24 mouse cellular contexts compared by ENCODE assay signal in genomic region chr3:45645856-45646450, GRCm38 (mm10).
DNase-seq lines count a peak whose midpoint lies in the region; ATAC-seq and TF ChIP-seq lines count a peak whose summit lies in the region.
"Had no signal": no experiment of that assay in that cellular context is flagged by ENCODE, and none has a peak within 500 bp of the region (broad histone marks: within the 10 kb centered on the region; RNA-seq: fewer than 3 reads in every experiment).

No protein-coding gene starts in this region.

- H3K4me2 ChIP-seq in limb, embryonic 14.5 days (replicated peaks; ENCODE audit: low read depth, low read length, severe bottlenecking), result no peak overlapping the region
- H3K4me2 ChIP-seq: embryonic facial prominence, embryonic 15.5 days; heart, embryonic 11.5 days; heart, embryonic 15.5 days; hindbrain, embryonic 13.5 days had no signal

- H3K27ac ChIP-seq in limb, embryonic 14.5 days (replicated peaks; ENCODE audit: low read depth, low read length), result no peak overlapping the region
- no peak overlapping the region for H3K27ac ChIP-seq in limb, embryonic 10.5 days
- H3K27ac ChIP-seq: embryonic facial prominence, embryonic 15.5 days; forebrain, embryonic 10.5 days; heart, adult 2 months; heart, embryonic 15.5 days; hindbrain, embryonic 13.5 days; hindbrain, postnatal 0 days had no signal

- no peak for TF ChIP-seq POLR2A in limb, embryonic 14.5 days (IDR thresholded peaks at IDR 0.05; ENCODE audit: borderline replicate concordance, extremely low read depth, insufficient read depth, insufficient read length)

- no peaks in the 10 kb centered on the region for H3K27me3 ChIP-seq in limb, embryonic 14.5 days (ENCODE audit: control insufficient read depth, insufficient read depth, low read length)
- no peaks in the 10 kb centered on the region for H3K27me3 ChIP-seq in limb, embryonic 10.5 days (ENCODE audit: low read depth, poor library complexity, severe bottlenecking)
- H3K27me3 ChIP-seq: CH12.LX; embryonic facial prominence, embryonic 15.5 days; heart, embryonic 15.5 days; hindbrain, embryonic 13.5 days; Patski had no signal

- no peak overlapping the region for H3K9ac ChIP-seq in limb, embryonic 14.5 days (ENCODE audit: low read depth, low read length, severe bottlenecking)
- H3K9ac ChIP-seq: embryonic facial prominence, embryonic 15.5 days; heart, embryonic 15.5 days; hindbrain, embryonic 13.5 days had no signal

- peak; percentile 95 for ATAC-seq in frontal cortex, adult (ENCODE audit: low TSS enrichment)
- ATAC-seq in limb, embryonic 14.5 days (ENCODE audit: low FRiP score, low read depth), result no peak
- ATAC-seq: activated CD4-positive, CD25-positive, alpha-beta regulatory T cell, adult 4 months; forebrain, embryonic 14.5 days; hindbrain, postnatal 0 days; Patski had no signal

- peaks cover 4% of the 10 kb centered on the region; the same call in 1 of the 2 replicates for H3K4me1 ChIP-seq in limb, embryonic 14.5 days (ENCODE audit: control insufficient read depth, insufficient read depth, low read length)
- no peaks in the 10 kb centered on the region for H3K4me1 ChIP-seq in limb, embryonic 10.5 days
- H3K4me1 ChIP-seq: embryonic facial prominence, embryonic 15.5 days; forebrain, embryonic 10.5 days; heart, embryonic 15.5 days; hindbrain, embryonic 13.5 days had no signal

- no peaks in the 10 kb centered on the region for H3K36me3 ChIP-seq in limb, embryonic 14.5 days (ENCODE audit: control insufficient read depth, insufficient read depth, low read length)
- H3K36me3 ChIP-seq in limb, embryonic 10.5 days, result no peaks in the 10 kb centered on the region
- H3K36me3 ChIP-seq: embryonic facial prominence, embryonic 15.5 days; forebrain, embryonic 10.5 days; heart, embryonic 15.5 days; hindbrain, embryonic 13.5 days had no signal

- no peak for DNase-seq in frontal cortex, postnatal 25 days (ENCODE audit: low spot score in 2 of 2)
- DNase-seq in limb, embryonic 14.5 days (ENCODE audit: low spot score), result peak; percentile 27
- DNase-seq in limb, embryonic 10.5 days (ENCODE audit: low spot score), result no peak
- DNase-seq in embryo, embryonic 11.5 days (ENCODE audit: low read depth, low spot score), result peak; percentile 16
- DNase-seq in liver, result no peak
- DNase-seq: adrenal gland, adult 2 months; adrenal gland, postnatal 25 days; cerebellum, adult 2 months; cerebellum, postnatal 10 days; gastrocnemius, postnatal 14 days; heart, adult 2 months; heart, postnatal 14 days had no signal

- WGBS in limb, embryonic 14.5 days, result 44% methylated on average over 6 of the region's 6 CpGs
- 78% methylated on average over 6 of the region's 6 CpGs for WGBS in limb, embryonic 10.5 days

- no peaks in the 10 kb centered on the region for H3K9me3 ChIP-seq in limb, embryonic 14.5 days (ENCODE audit: control insufficient read depth, low read length)
- H3K9me3 ChIP-seq in limb, embryonic 10.5 days (replicated peaks), result no peaks in the 10 kb centered on the region
- H3K9me3 ChIP-seq: embryonic facial prominence, embryonic 15.5 days; forebrain, embryonic 10.5 days; heart, embryonic 15.5 days; hindbrain, embryonic 13.5 days had no signal

- H3K4me3 ChIP-seq in limb, embryonic 14.5 days (replicated peaks; ENCODE audit: low read length), result no peak overlapping the region
- no peak overlapping the region for H3K4me3 ChIP-seq in limb, embryonic 10.5 days
- H3K4me3 ChIP-seq: embryonic facial prominence, embryonic 15.5 days; erythroblast, embryonic 14.5 days; forebrain, embryonic 10.5 days; heart, adult 2 months; heart, embryonic 15.5 days; hindbrain, embryonic 13.5 days had no signal

Comparison
In these comparisons a context has a peak if more than half of its experiments do, and no peak if none do; other contexts are left out.
1. DNase-seq: peak in limb, embryonic 14.5 days (single experiment) and embryo, embryonic 11.5 days (single experiment); none in frontal cortex, postnatal 25 days (0 of 2), limb, embryonic 10.5 days (single experiment) and liver (single experiment).